Mouse (Mus musculus): Measurements from ENCODE around the gene Abcf1.
"Not testable (repeated sequence)": the region's sequence is repeated elsewhere in the genome, so short reads cannot be mapped to it uniquely, and the experiment has no call there.

Abcf1 gene

DNA sequence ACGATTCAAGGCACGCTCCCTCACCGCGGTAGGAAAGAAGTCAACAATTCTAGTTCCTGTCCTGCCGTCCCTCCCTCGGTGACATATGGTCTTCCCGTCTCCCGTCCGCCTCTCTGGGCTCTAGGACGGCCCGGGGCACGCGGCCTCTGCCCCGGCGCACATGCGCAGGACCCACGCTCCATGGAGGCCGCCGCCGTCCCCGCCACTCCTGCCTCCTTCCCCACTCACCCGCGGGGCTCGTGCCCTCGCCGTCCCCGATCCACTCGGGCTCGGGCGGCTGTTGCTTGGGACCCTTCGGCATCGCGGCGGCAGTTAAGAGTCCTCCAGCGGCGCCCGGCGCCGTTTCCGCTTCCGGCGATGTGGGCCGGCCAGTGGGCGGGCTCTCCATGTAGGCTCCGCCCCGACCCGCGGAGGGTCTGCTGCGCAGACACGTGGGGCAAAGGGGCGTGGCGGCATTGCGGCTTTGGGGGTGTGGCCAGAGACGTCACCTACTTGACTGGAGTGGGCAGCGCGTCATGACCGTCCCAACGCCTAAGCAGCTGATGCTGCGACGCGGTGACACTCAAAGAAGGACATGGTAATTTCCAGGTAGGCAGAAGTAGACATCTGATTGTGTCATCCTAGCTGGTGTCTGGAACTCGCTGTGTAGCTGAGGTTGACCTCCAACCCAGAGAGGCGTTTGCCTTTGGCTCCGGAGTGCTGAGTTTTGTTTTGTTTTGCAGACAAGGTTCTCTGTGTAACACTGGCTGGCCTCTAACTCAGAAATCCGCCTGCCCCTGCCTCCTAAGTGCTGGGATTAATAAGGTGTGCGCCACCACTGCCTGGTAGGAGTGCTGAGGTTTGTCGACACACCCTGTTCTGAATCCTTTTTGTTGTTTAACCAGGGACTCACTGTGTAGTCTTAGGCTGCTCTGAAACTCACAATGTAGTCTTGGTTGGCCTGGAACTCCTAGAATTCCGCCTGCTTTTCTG lies at the start of gene Abcf1:
TSS of gene Abcf1 (minus strand) at position 344 of the 972 bp plus-strand sequence.
- peak; percentile 99 for DNase-seq

DNA sequence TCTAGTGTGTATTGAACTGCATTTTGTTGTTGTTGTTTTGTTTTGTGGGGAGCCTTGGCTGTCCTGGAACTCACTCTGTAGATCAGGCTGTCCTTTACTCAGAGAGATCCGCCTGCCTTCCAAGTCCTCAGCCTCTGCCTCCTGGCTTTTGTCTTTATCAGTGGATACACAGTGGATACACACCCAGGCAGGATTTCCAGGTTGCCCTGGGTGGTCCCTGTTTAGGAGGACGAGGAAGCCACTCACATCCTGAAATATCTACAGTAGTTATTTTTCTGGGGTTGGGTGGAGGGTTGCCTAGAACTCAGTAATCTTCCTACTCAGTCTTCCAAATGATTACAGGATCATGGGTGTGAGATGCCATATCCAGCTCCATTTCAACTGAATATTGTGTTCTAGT lies 49.4 kb upstream of the Abcf1 start:
- DNase-seq, result no peak

DNA sequence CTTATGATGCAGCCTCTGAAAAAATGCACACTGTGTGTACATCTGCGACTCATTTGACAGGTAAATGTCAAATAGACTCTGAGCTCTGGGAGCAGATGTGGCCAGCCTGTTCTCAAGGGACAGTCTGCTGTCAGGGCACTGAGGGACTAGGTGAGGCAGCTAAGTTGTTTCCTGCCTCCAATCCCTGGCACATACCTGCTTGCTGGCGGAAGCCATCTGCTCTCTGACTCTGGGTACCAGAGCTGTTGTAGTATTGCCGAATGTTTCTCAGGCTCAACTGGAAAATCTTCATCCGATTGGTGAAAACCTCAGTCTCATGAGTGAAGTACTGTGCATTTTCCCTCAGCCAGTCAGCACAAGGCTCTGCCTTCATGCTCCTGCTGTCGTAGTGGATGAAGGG lies 47.5 kb upstream of the Abcf1 start:
- DNase-seq, result no peak

DNA sequence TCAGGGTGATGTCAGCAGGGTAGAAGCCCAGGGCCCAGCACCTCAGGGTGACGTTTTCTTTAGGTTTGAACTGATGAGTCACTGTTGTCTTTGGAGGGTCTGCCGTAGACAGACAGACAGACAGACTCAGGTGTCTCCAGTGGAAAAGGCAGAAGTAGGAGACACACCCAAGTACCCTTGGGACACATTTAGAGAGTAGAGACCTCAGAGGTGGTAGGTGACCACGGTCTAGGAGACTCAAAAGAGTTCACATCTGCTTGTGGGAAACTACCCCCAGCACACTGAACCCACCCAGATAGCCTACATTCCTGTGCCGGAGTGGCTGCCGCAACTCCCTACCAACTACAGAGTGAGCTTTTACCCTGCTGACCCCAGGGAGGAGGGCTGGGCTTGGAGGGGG lies 45.4 kb upstream of the Abcf1 start:
- DNase-seq, result no peak

DNA sequence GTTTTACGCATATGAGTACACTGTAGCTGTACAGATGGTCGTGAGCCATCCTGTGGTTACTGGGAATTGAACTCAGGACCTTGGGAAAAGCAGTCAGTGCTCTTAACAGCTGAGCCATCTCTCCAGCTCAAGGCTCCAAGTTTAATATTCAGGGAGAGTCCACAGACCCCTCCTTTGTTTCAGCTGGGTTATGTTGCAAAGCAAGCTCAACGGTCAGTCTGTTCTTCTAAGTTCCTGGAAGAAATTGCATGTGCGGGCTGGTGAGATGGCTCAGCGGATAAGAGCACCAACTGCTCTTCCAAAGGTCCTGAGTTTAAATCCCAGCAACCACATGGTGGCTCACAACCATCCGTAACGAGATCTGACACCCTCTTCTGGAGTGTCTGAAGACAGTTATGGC lies 34.8 kb upstream of the Abcf1 start:
- not testable (repeated sequence) for DNase-seq

DNA sequence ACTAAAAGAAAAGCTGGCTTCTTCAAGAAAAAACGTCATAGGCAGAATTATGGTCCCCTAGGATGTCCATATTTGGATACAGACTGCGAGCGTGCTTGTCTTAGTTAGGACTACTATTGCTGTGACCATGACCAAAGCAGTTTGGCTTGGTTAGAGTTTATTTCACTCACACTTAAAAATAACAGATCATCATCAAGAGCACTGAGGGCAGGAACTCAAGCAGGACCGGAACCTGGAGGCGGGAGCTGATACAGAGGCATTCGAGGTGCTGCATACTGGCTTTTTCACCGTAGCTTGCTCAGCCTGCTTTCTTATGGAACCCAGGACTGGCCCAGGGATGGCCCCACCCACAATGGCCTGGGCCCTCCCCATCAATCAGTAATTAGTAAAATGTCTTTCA lies 33.8 kb upstream of the Abcf1 start:
- no peak for DNase-seq

DNA sequence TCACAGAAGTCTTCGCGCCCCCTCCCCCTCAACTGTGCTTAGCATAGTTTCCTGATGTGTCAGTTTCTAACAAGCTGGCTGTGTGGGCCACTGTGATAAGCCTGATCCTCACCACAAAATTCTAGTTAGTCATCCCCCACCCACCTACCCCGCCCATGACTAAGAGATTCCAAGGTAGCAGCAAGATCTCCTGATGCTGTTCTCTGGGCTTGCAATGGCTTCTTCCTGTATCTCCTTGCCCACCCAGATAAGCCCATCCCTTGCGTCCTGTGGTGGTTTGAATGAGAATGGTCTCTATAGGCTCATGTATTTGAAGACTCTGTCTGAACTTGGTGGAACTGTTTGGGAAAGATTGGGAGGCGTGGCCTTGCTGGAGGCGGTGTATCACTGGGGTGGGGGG lies 32.4 kb upstream of the Abcf1 start:
- DNase-seq, result no peak

DNA sequence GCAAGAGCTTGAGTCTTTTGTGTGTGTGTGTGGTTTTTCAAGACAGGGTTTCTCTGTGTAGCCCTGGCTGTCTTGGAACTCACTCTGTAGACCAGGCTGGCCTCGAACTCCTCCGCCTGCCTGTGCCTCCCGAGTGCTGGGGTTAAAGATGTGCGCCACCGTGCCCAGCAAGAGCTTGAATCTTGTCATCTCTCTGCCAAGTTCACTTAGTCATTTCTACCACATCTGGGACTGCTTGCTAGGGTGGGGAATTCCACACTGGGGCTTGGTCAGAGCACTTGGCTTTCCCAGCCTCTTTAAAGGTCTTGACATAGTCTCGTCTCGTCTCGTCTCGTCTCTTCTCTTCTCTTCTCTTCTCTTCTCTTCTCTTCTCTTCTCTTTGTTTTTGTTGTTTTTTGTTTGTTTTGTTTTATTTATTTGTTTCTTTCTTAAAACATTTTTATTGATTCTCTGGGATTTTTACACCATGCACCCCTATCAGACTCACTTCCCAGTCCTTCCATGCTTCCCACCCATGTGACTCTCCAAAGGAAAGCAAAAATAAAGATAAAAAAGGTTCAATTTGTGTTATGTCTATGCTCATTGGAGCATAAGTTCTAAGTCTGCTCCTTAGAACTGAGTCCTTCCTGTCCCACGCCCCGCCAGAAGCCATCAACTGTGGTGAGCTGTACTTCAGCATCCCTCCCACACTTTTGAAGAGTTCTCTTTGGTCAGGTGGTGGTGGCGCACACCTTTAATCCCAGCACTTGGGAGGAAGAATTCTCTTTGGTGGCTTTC lies 31.7 kb upstream of the Abcf1 start:
- DNase-seq, result no peak

DNA sequence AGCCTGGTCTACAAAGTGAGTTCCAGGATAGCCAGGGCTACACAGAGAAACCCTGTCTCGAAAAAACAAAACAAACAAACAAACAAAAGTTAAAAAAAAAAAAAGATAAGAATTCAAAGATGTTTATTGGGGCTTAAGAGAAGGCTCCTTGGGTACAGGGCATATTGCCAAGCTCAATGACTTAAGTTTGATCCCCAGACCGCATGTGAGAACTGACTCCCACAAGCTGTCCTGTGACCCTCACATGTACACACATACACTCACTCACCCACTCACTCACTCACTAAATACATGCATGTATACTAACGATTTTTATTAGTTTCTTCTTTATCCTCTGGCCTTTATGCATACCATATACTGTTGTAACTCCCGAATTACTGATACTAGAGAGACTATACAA lies 30.8 kb upstream of the Abcf1 start:
- no peak for DNase-seq

DNA sequence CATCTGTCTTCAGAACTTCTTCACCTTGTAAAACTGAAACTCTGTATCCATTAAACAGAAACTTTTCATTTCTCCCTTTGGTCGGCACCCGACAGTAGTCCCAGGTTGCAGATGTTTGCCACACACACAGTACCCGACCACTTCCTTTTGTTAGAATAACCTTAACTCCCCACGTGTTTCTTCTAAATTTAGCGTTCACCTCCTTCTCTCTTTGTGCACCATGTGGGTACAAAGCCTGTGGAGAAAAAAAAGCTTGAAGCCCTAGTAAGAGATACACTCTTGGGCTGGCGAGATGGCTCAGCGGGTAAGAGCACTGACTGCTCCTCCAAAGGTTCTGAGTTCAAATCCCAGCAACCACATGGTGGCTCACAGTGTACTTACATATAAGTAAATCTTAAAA lies 29.8 kb upstream of the Abcf1 start:
- no peak for DNase-seq

DNA sequence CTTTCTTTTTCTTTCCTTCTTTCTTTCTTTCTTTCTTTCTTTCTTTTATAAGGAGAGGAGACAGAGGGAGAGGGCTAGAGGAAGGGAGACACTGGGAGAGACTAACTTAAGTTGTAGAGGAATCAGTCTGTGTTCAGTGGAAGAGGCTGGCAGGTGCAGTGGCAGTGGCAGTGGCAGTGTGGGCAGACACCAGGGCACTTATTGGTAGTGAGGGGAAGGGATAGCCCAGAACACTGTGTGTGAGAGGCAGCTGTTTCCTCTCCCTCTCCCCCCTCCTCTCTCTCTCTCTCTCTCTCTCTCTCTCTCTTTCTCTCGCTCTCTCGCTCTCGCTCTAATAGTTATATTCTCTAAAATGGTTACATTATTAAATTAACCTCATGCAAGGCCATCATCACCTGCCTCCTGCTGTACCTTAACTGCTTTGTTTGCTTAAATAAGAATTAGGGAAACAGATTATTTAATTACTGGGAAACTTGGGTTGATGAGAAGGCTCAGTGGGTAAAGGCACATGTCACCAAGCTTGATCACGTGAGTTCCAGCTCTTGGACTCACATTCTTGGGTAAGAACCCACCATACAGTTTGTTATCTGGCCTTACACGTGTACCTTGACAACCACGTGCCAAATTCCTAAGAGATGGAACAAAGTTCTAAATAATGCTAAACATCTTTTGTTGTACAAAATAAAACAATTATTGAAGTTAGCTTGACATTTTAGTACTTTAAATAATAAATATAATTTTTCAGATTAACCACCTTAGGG lies 29.2 kb upstream of the Abcf1 start:
- no peak for DNase-seq

DNA sequence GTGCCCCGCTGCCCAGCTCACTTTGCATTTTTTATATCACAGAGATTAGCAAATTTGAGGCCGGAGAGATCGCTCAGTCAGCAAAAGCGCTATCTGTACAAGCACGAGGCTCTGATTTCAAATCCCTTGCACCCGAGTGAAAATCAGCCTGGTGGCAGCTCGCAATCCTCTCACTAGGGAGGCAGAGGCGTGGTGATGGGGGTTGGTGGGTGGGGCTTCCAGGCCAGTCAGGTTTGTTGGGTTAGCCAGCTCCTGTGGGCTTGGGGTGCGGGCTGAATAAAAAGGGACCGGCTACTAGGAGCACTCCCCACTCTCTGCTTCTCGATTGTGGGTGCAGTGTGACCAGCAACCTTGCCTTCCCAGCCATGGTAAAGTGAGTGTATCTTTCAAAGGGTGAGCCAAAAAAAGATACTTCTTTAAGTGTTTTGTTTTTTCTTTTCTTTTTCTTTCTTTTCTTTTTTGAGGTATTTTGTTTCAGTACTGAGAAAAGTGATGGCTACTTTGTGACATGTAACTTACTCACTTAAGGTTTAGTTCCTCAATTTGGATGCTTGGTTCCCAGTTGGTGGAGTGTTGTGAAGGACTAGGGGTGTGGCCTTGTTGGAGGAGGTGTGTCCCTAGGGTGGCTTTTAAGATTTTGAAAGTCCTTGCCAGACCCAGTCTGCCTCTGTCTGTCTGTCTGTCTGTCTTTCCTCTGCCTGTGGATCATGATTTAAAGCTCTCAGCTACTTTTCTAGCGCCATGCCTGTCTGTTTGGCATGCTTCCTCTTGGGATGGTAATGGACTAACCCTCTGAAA lies 28.4 kb upstream of the Abcf1 start:
- no peak for DNase-seq

DNA sequence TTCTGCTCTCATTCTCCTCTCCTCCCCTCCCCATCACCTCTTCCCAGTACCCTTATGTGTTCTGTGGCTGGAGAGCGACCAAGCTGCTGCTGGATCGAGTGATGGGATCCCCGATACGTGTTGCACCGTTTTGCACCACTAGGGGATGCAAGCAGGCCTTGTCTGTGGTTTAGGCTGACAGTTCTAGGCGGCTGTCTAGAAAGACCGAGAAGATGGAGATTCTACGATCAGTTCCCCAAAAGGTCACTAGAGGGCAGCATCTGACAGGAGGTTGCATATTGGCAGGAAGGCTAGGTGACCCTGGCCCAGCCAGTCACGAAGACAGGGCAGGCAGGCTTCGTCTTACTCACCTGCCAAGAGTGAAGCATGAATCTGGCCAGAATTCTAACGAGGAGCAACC lies 27.4 kb upstream of the Abcf1 start:
- peak; percentile 93 for DNase-seq

DNA sequence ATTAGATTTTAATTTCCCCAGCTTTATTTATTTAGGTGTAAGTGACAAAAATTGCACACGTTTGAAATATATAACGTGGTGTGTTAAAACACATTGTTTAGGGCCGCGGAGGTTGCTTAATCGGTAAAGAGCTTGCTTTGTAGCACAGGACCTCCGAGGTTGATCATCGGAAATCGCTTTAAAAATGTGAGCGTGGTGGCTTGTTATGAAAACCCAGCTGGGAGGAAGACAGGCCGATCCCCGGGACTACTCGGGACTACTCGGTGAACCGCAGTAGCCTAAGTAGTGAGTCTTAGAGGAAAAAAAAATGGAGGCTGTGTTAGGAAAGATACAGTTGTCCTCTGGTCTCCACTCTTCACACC lies 25.3 kb upstream of the Abcf1 start:
- DNase-seq, result peak; percentile 34

DNA sequence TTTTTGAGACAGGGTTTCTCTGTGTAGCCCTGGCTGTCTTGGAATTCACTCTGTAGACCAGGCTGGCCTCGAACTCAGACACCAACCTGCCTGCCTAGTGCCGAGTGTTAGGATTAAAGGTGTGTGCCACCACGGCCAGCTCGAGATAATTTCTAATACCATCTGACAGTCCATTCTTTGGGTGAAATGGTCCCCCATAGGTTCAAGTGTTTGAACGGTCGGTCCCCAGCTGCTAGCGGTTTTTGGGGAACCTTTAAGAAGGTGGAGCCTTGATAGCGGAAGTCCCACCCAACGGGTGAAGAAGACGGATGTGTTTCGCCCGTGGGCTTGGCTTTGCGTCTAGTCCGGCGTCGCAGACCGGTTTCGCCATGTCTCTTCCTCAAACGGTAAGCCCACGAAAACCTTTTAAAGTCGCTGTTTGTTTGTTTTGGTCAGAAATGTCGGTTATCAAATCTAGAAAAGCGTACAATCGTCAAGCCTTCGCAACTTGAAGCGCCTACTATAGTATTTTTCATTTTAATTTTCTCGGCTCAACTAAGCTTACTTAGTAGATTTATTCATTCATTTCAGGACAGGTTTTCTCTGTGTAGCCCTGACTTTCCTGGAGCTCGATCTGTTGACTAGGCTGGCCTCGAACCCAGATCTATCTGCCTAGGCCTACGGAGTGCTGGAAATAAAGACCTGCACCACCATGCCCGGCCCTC lies 24.8 kb upstream of the Abcf1 start:
- DNase-seq, result peak; percentile 90

DNA sequence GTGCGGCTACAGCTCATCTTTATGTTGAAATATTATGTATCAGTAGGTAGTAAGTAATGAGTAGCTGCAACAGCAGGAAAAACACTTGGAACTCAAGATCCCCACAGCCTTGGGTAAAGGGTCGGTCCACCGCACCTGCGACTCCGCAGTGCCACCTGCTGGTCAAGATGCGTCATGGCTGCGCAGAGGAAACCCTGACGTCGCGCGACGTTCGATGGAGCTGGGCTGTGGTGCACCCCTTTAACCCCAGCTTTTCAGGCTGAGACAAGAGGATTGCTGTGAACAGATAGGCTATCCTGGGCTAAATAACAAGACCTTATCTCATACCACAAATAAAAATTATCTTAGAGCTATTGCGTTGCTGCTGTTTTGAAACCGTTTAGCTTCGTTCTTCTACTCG lies 24.1 kb upstream of the Abcf1 start:
- DNase-seq, result peak; percentile 89

DNA sequence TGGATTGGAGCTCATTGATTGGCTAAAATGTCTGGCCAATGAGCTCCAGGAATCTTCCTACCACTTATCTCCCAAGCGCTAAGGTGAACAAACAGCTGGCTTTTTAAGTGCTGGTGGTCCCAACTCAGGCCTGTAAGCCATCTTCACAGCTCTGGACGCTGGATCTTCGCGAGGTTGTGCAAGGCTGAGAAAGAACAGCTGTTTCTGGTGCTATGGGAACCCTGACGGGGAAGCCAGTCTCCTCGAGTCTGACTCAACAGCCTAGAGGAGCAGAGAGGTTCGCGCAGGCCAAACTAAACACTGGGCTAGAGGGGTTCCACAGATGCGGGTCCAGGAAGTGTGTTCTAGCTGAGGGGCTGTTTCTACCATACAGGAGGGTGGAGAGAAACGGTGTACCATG lies 22.2 kb upstream of the Abcf1 start:
- DNase-seq, result no peak

DNA sequence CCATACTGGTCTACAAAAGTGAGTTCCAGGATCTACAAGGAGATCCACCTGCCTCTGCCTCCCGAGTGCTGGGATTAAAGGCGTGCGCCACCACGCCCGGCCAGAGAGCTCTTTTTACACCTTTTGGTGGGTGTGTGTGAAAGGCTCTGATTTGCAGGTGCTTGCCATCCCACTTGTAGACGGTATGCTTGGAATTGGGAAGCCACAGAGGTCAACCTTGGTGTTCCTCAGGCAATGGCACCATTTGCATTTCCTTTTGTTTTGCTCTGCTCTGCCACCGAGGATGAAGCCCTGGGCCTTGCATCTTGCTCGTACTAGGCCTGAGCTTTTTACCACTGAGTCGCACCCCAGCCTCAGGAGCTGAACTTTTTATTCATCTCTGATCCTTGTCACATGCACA lies 12.2 kb upstream of the Abcf1 start:
- DNase-seq, result no peak

DNA sequence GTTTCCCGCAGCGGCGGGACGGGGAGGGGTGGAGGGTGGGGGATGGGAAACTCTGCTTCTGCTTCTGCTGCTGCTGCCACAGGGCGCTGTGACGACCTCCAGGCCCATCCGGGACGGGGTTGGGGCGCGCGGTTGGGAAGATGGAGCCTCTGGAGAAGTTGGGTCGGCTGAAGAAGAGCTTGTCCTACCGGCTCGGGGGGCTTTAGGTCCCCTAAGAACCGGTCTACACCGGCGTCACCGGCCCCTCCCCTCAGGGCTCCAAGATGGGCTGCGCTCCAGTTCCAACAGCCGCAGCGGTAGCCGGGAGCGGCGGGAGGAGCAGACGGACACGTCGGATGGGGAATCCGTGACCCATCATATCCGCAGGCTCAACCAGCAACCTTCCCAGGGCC lies 10.8 kb upstream of the Abcf1 start:
- peak; percentile 64 for DNase-seq

DNA sequence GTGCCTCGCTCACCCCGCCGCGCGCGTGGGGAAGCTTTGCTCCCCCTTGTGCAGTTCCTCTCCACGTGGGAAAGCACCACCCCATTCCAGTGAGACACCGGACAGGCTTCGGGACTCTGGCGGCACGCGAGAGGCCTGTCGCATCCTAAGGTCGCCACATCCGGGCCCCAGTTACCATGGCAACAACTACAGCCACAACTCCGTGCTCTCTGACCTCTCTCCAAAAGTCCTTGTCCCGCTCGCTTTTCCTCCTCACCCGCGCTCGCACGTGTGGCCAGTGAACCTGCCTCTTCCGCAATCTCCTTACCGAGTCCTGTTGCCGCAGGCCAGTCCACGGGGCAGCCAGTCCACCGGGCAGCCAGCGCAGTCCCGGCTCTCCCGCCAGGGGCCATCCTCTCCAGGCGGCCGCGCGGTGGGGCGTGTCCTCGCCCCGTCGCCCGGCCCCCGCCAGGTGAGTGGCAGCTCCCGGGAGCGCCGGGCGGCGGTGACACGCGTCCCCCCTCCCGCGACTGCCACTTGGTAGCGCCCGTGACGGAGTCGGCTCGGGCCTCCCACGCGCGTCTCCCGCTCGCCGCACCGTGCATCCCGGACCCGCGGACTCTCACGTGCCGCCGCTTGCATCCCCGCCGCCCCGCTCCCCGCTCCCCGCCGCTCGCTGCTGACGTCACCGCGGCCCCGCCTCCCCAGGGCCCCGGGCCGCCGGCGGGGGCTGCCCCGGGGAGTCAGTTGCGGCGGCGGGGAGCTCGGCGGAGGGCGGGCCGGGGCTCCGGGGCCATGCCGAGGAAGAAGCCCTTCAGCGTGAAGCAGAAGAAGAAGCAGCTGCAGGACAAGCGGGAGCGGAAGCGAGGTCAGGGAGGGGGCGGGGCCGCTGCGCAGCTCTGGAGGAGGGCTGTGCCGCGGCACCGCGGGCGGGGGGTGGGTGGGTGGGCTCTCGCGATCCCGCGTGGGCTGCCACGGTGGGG lies 10.1 kb upstream of the Abcf1 start, which contains the start of the genes Gnl1 and Prr3:
TSS of gene Gnl1 (plus strand) at position 451 of the 962 bp plus-strand sequence.
TSS of gene Prr3 (minus strand) at position 836 of the 962 bp plus-strand sequence.
- DNase-seq, result peak; percentile 93

Data from embryo, embryonic 11 days (tissue).